Mouse (Mus musculus) embryonic facial prominence, embryonic 11.5 days (tissue): ENCODE results near the gene Gm20388. TPM values are rescaled to one million over a fixed set of nuclear protein-coding genes. Genes with fewer than 3 reads are reported as not detected.

Source experiments
- ATAC-seq: fragments of 200-750 bp; cut with Nextera tagmentation; replicated peaks from 2 replicates; pipeline ENCODE4 v1.8.0; 2017; ENCODE audit warnings: low read depth; ENCODE audit not compliant: insufficient number of reproducible peaks, low FRiP score, low TSS enrichment
- DNase-seq: peaks from one replicate; pipeline ENCODE4 v3.0.0-alpha.2; 2015; ENCODE audit warnings: low spot score
- H3K27ac ChIP-seq: fragments of 300-500 bp; sonication (generic); replicated peaks from 2 replicates; pipeline ENCODE4 v1.5.1; 2014; ENCODE audit warnings: mild to moderate bottlenecking, low read depth, low read length, control low read depth
- H3K27me3 ChIP-seq: fragments of 300-500 bp; sonication (generic); 2 replicates; pipeline ENCODE4 v1.6.1; 2014; ENCODE audit warnings: mild to moderate bottlenecking, low read length, moderate library complexity, mixed read lengths; ENCODE audit not compliant: control insufficient read depth, insufficient read depth
- H3K36me3 ChIP-seq: fragments of 300-500 bp; sonication (generic); replicated peaks from 2 replicates; pipeline ENCODE4 v1.6.1; 2014; ENCODE audit warnings: low read depth, mild to moderate bottlenecking, low read length, moderate library complexity, mixed read lengths; ENCODE audit not compliant: control insufficient read depth, insufficient read depth
- H3K4me1 ChIP-seq: fragments of 300-500 bp; sonication (generic); 2 replicates; pipeline ENCODE4 v1.6.1; 2014; ENCODE audit warnings: low read length, mixed read lengths; ENCODE audit not compliant: control insufficient read depth, insufficient read depth
- H3K4me2 ChIP-seq: fragments of 300-500 bp; sonication (generic); 2 replicates; pipeline ENCODE4 v1.6.1; 2014; ENCODE audit warnings: low read depth, mild to moderate bottlenecking, control low read depth, low read length, moderate library complexity
- H3K4me3 ChIP-seq: fragments of 300-500 bp; sonication (generic); 2 replicates; pipeline ENCODE4 v1.5.1; 2014; ENCODE audit warnings: low read depth, low read length, control low read depth
- H3K9ac ChIP-seq: fragments of 300-500 bp; sonication (generic); replicated peaks from 2 replicates; pipeline ENCODE4 v1.6.1; 2014; ENCODE audit warnings: mild to moderate bottlenecking, control low read depth, low read length
- H3K9me3 ChIP-seq: fragments of 300-500 bp; sonication (generic); replicated peaks from 2 replicates; pipeline ENCODE4 v1.6.1; 2016; ENCODE audit warnings: mild to moderate bottlenecking, low read length, inconsistent platforms, mixed read lengths; ENCODE audit not compliant: control insufficient read depth
- WGBS: fragments of 180-500 bp; shearing (Covaris S2); extraction: QIAGEN DNeasy Blood & Tissue Kit; methylation state at CpG from one replicate; pipeline ENCODE4 v1.1.7; 2014; 5-methylcytosine and 5-hydroxymethylcytosine counted together
- polyA plus RNA-seq: library from polyadenylated mRNA; unstranded; fragments of >200 nt; fragmentation: Nextera tagmentation; extraction: Ambion mirVana; gene quantifications from 2 replicates; pipeline ENCODE4 v1.2.1, GENCODE M21; 2014

The Gm20388 gene
- polyA plus RNA-seq, 1 experiment from 2014 or later: 3.1 TPM

GRCm38 (mm10) chr8:122134121-122134529 lies 2223.5 kb downstream of the Gm20388 start:
- H3K9ac ChIP-seq: no peak overlapping the region
- H3K36me3 ChIP-seq: no peaks in the 10 kb centered on the region
- H3K27ac ChIP-seq: no peak overlapping the region
- no peaks in the 10 kb centered on the region for H3K4me1 ChIP-seq
- no peak overlapping the region for H3K4me2 ChIP-seq
- no peak overlapping the region for H3K4me3 ChIP-seq
- H3K27me3 ChIP-seq: no peaks in the 10 kb centered on the region
- no peak for DNase-seq
- H3K9me3 ChIP-seq: no peaks in the 10 kb centered on the region
- WGBS: 73% methylated on average over 3 of the region's 3 CpGs
- ATAC-seq: no peak

- H3K4me2 ChIP-seq: no peak overlapping the region
- H3K4me1 ChIP-seq: no peaks in the 10 kb centered on the region
- no peaks in the 10 kb centered on the region for H3K9me3 ChIP-seq
- H3K27ac ChIP-seq: no peak overlapping the region
- H3K36me3 ChIP-seq: no peaks in the 10 kb centered on the region
- no peaks in the 10 kb centered on the region for H3K27me3 ChIP-seq
- ATAC-seq (no peak), DNase-seq (no peak)
- 78% methylated on average over 5 of the region's 5 CpGs for WGBS
- H3K4me3 ChIP-seq: no peak overlapping the region
- no peak overlapping the region for H3K9ac ChIP-seq
Observed at GRCm38 (mm10) chr8:122135494-122135893, 2224.9 kb downstream of the Gm20388 start.

- Histone ChIP-seq H3K9ac (no peak overlapping the region), H3K4me1 (no peaks in the 10 kb centered on the region)
- WGBS: 46% methylated on average over 5 of the region's 5 CpGs
Observed at GRCm38 (mm10) chr8:122139784-122140183, 2229.1 kb downstream of the Gm20388 start.

GRCm38 (mm10) chr8:122140411-122140810 lies 2229.8 kb downstream of the Gm20388 start:
- Histone ChIP-seq H3K4me1 (no peaks in the 10 kb centered on the region), H3K4me2 (no peak overlapping the region), H3K36me3 (no peaks in the 10 kb centered on the region), H3K4me3 (no peak overlapping the region), H3K27ac (no peak overlapping the region), H3K9me3 (no peaks in the 10 kb centered on the region), H3K27me3 (no peaks in the 10 kb centered on the region), H3K9ac (no peak overlapping the region)
- 88% methylated on average over 4 of the region's 4 CpGs for WGBS
- ATAC-seq: no peak
- DNase-seq: no peak

More at GRCm38 (mm10) chr8:122139784-122140183, 2229.1 kb downstream of the Gm20388 start:
- Histone ChIP-seq H3K36me3 (no peaks in the 10 kb centered on the region), H3K9me3 (no peaks in the 10 kb centered on the region), H3K27ac (no peak overlapping the region), H3K4me3 (no peak overlapping the region), H3K27me3 (no peaks in the 10 kb centered on the region), H3K4me2 (no peak overlapping the region)
- DNase-seq: peak; percentile 43
- ATAC-seq: peak; percentile 39; the same call in 1 of the 2 replicates

- WGBS: 90% methylated on average over 4 of the region's 4 CpGs
Observed at GRCm38 (mm10) chr8:122142428-122142827, 2231.8 kb downstream of the Gm20388 start.

GRCm38 (mm10) chr8:122143231-122143630 lies 2232.6 kb downstream of the Gm20388 start:
- DNase-seq (no peak), ATAC-seq (no peak)
- H3K9me3 ChIP-seq: no peaks in the 10 kb centered on the region
- H3K4me2 ChIP-seq: no peak overlapping the region
- no peak overlapping the region for H3K27ac ChIP-seq
- H3K27me3 ChIP-seq: no peaks in the 10 kb centered on the region
- H3K36me3 ChIP-seq: no peaks in the 10 kb centered on the region
- no peak overlapping the region for H3K4me3 ChIP-seq
- H3K4me1 ChIP-seq: no peaks in the 10 kb centered on the region
- WGBS: 94% methylated on average over 1 of the region's 1 CpGs
- no peak overlapping the region for H3K9ac ChIP-seq

More at GRCm38 (mm10) chr8:122142428-122142827, 2231.8 kb downstream of the Gm20388 start:
- Histone ChIP-seq H3K4me2 (no peak overlapping the region), H3K27me3 (no peaks in the 10 kb centered on the region), H3K36me3 (no peaks in the 10 kb centered on the region), H3K9ac (no peak overlapping the region), H3K9me3 (no peaks in the 10 kb centered on the region), H3K4me3 (no peak overlapping the region), H3K4me1 (no peaks in the 10 kb centered on the region), H3K27ac (no peak overlapping the region)
- ATAC-seq: no peak
- DNase-seq: no peak

GRCm38 (mm10) chr8:122144729-122145311 lies 2234.2 kb downstream of the Gm20388 start:
- no peaks in the 10 kb centered on the region for H3K27me3 ChIP-seq
- H3K4me3 ChIP-seq: no peak overlapping the region
- 59% methylated on average over 11 of the region's 11 CpGs for WGBS
- no peak overlapping the region for H3K4me2 ChIP-seq
- H3K9me3 ChIP-seq: no peaks in the 10 kb centered on the region
- no peak overlapping the region for H3K27ac ChIP-seq
- no peaks in the 10 kb centered on the region for H3K36me3 ChIP-seq
- ATAC-seq (no peak), DNase-seq (no peak)
- H3K9ac ChIP-seq: no peak overlapping the region
- no peaks in the 10 kb centered on the region for H3K4me1 ChIP-seq

- H3K4me2 ChIP-seq: no peak overlapping the region
- no peak overlapping the region for H3K4me3 ChIP-seq
- no peaks in the 10 kb centered on the region for H3K4me1 ChIP-seq
- 80% methylated on average over 4 of the region's 4 CpGs for WGBS
- H3K27me3 ChIP-seq: no peaks in the 10 kb centered on the region
- H3K9ac ChIP-seq: no peak overlapping the region
- no peaks in the 10 kb centered on the region for H3K36me3 ChIP-seq
- no peaks in the 10 kb centered on the region for H3K9me3 ChIP-seq
- H3K27ac ChIP-seq: no peak overlapping the region
- ATAC-seq (no peak), DNase-seq (no peak)
Observed at GRCm38 (mm10) chr8:122149045-122149444, 2238.4 kb downstream of the Gm20388 start.
